Mouse (Mus musculus): ENCODE results near the gene Pde4b.
A peak's percentile ranks its signal among the peaks of the same experiment; 100 is the strongest.
"Not testable (repeated sequence)": the region's sequence is repeated elsewhere in the genome, so short reads cannot be mapped to it uniquely, and the experiment has no call there.

Gene Pde4b

DNA sequence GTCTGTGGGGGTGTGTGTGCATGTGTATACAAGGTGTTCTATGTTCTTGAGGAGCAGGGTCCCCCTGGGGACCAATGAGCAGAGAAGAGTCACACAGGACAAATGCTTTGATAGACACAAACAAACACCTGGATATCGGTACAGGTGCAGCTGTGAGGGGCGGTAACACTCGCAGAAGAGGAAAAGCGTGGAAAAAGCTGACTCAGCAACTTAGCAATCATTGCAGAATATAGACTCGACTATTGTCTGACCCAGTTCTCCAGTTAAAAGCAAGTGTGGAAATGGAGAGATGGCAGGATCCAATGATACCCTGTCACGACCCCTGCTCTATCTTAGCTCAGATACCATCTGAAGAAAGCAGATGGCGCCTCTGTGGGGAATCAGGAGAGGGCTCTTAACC is 391.5 kb downstream of the Pde4b start:
- DNase-seq (ENCODE audit: low spot score in 2 of 2), result no peak

GRCm38 (mm10) chr4:102480830-102481484 is 393.6 kb downstream of the Pde4b start:
- no peak for DNase-seq (ENCODE audit: low spot score in 2 of 2)

GRCm38 (mm10) chr4:102483354-102484018 is 396.1 kb downstream of the Pde4b start:
- DNase-seq (ENCODE audit: low spot score in 2 of 2), result no peak

DNA sequence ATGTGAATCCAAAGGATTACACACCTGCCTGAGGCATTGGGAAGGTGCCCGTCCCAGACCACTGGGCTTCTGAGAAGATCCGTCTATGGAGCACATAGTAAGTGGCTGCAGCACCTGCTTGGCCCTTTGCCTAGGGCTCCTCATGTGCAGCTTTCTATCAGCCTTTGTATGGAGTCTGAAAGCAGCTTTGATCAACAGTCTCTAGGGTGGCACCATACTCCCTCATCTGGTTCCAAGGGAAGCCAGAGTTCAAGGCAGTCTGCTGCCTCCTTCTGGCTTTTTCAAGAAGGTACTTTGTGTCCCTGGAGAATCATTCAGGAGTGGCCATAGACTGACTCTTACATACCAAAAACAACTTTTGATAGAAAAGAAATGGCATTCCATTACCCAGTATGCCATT is 397.4 kb downstream of the Pde4b start:
- no peak for DNase-seq (ENCODE audit: low spot score in 2 of 2)

GRCm38 (mm10) chr4:102486134-102486920 is 399.0 kb downstream of the Pde4b start:
- peak in 1 of 2 experiments; percentile 26 for DNase-seq (ENCODE audit: low spot score in 2 of 2)

GRCm38 (mm10) chr4:102486921-102487240 is 399.5 kb downstream of the Pde4b start:
- DNase-seq (ENCODE audit: low spot score in 2 of 2), result no peak

- DNase-seq (ENCODE audit: low spot score in 2 of 2), result no peak
Observed at GRCm38 (mm10) chr4:102488000-102488399, 400.7 kb downstream of the Pde4b start.

- no peak for DNase-seq (ENCODE audit: low spot score in 2 of 2)
Observed at GRCm38 (mm10) chr4:102491468-102492123, 404.3 kb downstream of the Pde4b start.

DNA sequence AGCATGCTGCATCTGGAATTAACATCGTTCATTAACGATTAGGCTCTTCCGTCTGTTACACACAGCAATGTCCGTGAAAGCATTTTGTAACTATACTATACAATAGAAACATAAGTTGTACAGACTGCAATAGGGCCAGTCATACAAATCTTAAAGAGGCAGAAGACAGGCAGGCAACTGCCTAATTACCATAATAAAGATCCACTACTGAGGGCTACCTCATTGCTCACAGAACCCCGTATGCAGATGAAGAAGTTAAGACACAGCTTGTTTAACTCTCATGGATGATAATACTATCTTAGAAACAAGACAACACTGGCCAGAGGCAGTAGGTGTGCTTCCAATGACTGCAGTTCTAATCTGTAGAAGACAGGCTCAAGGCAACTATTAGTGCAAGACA is 405.6 kb downstream of the Pde4b start:
- no peak for DNase-seq (ENCODE audit: low spot score in 2 of 2)

DNA sequence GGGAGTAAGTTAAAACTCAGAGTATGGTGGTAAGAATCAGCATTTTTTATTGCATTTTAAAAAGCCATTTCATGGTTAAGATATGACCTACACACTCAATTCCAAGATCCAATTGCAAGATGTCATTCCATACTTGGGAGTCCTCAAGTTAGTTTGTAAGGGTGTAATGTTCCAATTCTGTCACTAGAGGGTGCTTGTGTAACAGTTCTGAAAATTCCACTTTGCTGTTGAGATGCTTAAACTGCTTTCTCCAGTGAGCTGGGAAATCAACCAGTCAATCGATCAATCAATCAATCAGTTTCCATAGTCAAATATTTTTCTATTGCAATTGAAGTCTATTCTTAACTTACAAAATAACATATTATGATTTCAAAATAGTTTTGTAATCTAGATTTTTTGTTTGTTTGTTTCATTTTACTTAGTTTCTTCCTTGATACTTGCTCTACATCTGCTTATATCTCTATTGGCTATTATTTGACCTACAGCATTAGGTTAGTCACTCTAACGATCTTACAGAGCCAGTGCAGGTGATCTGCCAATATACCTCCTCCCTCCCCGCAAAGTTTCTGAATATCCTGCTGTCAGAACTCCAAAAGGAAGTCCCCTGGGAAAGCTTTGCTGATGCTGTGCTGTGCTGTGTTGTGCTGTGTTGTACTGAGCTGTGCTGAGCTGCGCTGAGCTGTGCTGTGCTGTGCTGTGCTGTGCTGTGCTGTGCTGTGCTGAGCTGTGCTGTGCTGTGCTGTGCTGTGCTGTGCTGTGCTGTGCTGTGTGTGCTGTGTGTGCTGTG is 406.2 kb downstream of the Pde4b start:
- no peak for DNase-seq (ENCODE audit: low spot score in 2 of 2)

- DNase-seq (ENCODE audit: low spot score in 2 of 2), result not testable (repeated sequence)
Observed at GRCm38 (mm10) chr4:102494203-102494602, 406.9 kb downstream of the Pde4b start.

GRCm38 (mm10) chr4:102495001-102495400 is 407.7 kb downstream of the Pde4b start:
- no peak for DNase-seq (ENCODE audit: low spot score in 2 of 2)

DNA sequence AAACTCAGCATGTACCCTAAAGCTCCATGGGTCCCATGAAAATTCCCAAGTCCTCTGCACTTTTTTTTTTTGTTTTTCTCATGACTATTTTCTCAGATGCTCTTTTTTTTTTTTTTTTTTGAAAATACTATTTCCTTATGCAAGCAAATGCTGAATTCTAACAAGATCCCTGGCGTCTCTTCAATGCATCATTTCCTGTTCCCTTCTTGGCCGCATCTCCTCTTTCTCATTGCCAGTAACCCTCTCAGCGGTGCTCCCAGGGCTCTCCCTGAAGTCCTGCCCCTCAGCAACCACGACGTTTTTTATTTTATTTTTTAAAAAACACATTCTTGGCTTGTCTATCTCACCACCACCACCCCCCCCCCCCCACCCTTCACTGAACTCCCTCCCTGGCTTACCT is 408.1 kb downstream of the Pde4b start:
- DNase-seq (ENCODE audit: low spot score in 2 of 2), result no peak

DNA sequence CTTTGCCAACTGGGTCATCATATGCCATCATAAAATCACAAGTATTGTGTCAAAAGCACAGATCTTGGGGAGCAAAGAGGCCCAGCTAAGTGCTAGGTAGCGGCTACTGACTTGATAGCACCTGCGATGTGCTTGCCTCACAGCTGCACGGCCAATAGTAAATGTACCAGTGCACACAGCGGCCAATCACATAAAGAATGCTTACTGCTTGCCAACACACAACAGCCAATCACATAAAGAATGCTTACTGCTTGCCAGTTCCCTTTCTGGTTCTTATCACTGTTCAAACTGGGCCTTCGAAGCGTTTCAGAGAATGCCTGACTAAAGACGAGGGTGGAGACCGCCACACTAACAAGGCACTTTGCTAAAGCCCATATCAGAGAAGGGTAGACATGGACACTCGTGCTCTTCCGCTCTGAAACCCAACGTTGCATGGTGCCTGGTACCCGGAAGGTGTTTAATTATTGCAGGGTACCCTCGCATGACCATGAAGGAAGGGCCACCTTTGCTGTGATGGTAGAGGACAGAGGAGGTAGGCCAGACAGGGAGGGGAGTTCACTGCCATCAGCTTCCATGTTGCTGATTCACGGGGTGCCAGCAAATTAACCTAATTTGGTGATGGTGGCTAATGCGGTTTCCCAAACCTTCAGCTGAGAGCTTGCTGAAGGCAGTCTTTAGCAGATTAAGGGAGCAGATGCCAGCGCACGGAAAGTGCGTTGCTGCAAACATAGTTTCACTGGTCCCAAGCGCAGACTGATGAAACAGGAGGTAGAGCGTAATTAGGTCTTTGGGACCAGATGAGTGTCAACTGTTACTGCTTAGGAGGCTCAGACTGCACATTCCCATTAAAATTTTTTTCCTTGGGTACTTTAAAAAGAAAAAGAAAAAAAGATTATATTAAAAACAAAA is 409.2 kb downstream of the Pde4b start:
- DNase-seq (ENCODE audit: low spot score in 2 of 2), result no peak

DNA sequence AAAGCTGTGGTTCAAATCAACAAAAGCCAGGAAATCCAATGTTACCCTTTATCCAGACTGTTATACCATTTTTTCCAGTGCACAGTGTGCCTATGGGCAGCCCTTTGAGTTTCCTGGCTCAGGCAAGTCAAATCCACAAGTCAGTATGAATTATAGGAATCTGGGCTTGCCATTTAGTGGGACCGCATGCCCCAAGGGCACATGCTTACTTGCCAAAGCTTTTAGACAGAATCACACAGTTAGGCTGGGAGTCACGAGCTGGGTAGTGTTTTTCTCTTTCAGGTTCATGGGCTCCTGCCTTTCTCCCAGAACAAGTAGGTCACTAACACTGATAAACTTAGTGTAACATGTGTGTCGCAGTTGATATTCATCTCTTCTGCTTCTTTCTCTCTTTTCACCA is 409.9 kb downstream of the Pde4b start:
- DNase-seq (ENCODE audit: low spot score in 2 of 2), result no peak

DNA sequence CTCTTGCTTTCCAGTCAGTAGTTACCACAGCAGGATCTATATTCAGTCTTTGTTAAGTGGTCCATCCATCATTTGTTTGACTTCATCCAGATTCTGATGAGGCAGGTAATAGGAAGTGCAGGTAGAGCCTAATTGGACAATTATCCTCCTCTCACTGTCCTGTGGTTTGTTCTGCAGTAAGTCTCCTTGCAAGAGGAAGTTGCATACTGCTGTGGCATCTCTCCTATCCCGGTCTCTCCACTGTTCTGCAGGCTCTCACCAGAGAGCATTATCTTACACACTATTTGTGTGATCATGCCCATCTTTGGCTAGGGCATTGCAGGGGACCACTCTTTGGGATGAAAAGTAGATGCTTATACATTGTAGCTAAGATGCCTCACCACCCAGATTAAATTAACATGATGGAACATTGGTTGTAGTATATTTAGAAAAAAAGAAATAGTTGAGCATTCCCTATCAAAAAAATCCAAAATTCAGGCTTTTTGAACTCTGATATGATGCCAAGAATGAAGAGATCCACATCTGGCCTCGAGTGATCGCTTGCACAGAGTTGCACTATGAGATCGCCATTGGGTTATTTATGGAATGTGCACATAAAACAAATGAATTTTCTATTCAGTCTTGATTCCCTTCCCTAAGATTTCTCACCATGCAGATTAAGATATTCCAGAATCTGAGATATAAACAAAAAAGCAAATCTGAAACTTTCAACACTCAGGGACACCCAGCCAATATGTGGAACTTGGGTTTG is 411.0 kb downstream of the Pde4b start:
- no peak for DNase-seq (ENCODE audit: low spot score in 2 of 2)

GRCm38 (mm10) chr4:102498920-102499316 is 411.6 kb downstream of the Pde4b start:
- DNase-seq (ENCODE audit: low spot score in 2 of 2), result no peak

GRCm38 (mm10) chr4:102505714-102506113 is 418.4 kb downstream of the Pde4b start:
- no peak for DNase-seq (ENCODE audit: low spot score in 2 of 2)

DNA sequence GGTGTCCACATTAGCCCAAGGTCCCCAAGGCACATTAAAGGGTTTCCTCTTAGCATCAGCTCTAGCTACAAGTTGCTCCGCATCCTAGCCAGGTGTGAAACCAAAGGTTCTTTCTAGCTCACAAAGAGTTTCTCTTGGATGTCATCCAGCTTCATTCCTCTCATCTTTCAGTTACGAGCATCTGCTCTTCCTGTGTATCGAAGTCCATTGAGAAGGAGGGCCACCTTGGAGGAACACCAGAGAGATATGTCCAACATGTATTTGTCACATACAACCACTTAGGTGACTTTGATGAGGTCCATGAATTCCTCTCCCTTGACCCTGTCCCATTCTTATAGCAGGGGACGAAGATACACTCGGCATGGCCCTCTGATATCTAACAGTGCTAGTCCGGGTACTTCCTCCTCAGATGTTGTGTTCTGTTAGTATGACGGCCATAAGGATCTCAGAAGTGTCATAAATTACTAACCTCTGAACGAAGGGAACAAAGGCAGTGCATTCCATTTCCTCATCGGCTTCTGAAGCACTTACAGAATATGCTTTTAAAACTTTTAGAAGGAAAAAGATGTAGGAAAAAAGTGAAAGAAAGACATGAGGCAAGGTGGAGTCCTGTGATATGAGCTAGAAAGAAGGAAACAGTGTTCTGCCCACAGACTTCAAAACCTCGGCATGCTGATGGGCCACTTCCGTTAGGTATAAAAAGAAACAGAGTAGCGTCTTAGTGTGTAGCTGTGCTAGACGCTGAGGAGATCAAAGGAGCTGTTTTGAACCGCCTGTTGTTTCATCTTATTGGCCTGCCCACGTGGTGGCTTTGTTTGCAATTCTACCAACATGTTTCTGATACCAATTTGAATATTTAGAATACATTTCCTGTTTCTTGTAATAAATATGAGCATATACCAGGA is 419.3 kb downstream of the Pde4b start:
- DNase-seq (ENCODE audit: low spot score in 2 of 2), result peak in 1 of 2 experiments; percentile 31

Measured in spleen, postnatal 14 days (tissue).